Comparison of ENCODE assay signal across 11 mouse cellular contexts in genomic region chr6:54099659-54100058, GRCm38 (mm10).
DNase-seq lines count a peak whose midpoint lies in the region; ATAC-seq and TF ChIP-seq lines count a peak whose summit lies in the region.
"Had no signal": no experiment of that assay in that cellular context is flagged by ENCODE, and none has a peak within 500 bp of the region (broad histone marks: within the 10 kb centered on the region; RNA-seq: fewer than 3 reads in every experiment).

No protein-coding gene starts in this region.

- no peaks in the 10 kb centered on the region for H3K27me3 ChIP-seq in embryonic facial prominence, embryonic 14.5 days (replicated peaks; ENCODE audit: control insufficient read depth, insufficient read depth, low read length)
- H3K27me3 ChIP-seq in embryonic facial prominence, embryonic 10.5 days (replicated peaks; ENCODE audit: low read depth, poor library complexity, severe bottlenecking), result peaks cover 26% of the 10 kb centered on the region; the same call in 1 of the 2 replicates
- no peaks in the 10 kb centered on the region for H3K27me3 ChIP-seq in kidney, adult 2 months (replicated peaks; ENCODE audit: control insufficient read depth, insufficient read depth, low read length)
- no peaks in the 10 kb centered on the region for H3K27me3 ChIP-seq in kidney, embryonic 15.5 days
- no peaks in the 10 kb centered on the region for H3K27me3 ChIP-seq in forebrain, postnatal 0 days (ENCODE audit: insufficient read depth, low read length)

- H3K4me3 ChIP-seq in embryonic facial prominence, embryonic 14.5 days (ENCODE audit: low read depth, low read length), result no peak overlapping the region
- no peak overlapping the region for H3K4me3 ChIP-seq in embryonic facial prominence, embryonic 10.5 days
- no peak overlapping the region for H3K4me3 ChIP-seq in kidney, adult 2 months (ENCODE audit: insufficient read depth, low read depth, low read length)
- H3K4me3 ChIP-seq in kidney, embryonic 15.5 days (replicated peaks), result no peak overlapping the region
- no peak overlapping the region for H3K4me3 ChIP-seq in forebrain, postnatal 0 days (ENCODE audit: low read depth, low read length)

- H3K4me2 ChIP-seq in embryonic facial prominence, embryonic 14.5 days (ENCODE audit: low read depth, low read length), result no peak overlapping the region
- no peak overlapping the region for H3K4me2 ChIP-seq in kidney, embryonic 15.5 days
- H3K4me2 ChIP-seq in forebrain, postnatal 0 days (ENCODE audit: low read depth), result no peak overlapping the region

- no peaks in the 10 kb centered on the region for H3K9me3 ChIP-seq in embryonic facial prominence, embryonic 14.5 days (ENCODE audit: control insufficient read depth, low read length)
- H3K9me3 ChIP-seq in embryonic facial prominence, embryonic 10.5 days, result no peaks in the 10 kb centered on the region
- H3K9me3 ChIP-seq in kidney, embryonic 15.5 days (replicated peaks), result no peaks in the 10 kb centered on the region
- H3K9me3 ChIP-seq in forebrain, postnatal 0 days (ENCODE audit: low read length), result no peaks in the 10 kb centered on the region

- no peak overlapping the region for H3K27ac ChIP-seq in embryonic facial prominence, embryonic 14.5 days (replicated peaks; ENCODE audit: low read depth, low read length)
- H3K27ac ChIP-seq in embryonic facial prominence, embryonic 10.5 days (replicated peaks), result no peak overlapping the region
- no peak overlapping the region for H3K27ac ChIP-seq in kidney, adult 2 months (ENCODE audit: insufficient read depth, low read depth, low read length)
- H3K27ac ChIP-seq in kidney, embryonic 15.5 days, result no peak overlapping the region
- H3K27ac ChIP-seq in forebrain, postnatal 0 days (ENCODE audit: low read depth, low read length), result no peak overlapping the region

- no peak for TF ChIP-seq CTCF in kidney, adult 2 months (conservative IDR thresholded peaks at IDR 0.05; ENCODE audit: insufficient read depth, insufficient read length, low read depth, low read length)
- no peak for TF ChIP-seq CTCF in forebrain, postnatal 0 days (IDR thresholded peaks at IDR 0.05; ENCODE audit: low read depth)

- TF ChIP-seq POLR2A in kidney, adult 2 months (IDR thresholded peaks at IDR 0.05; ENCODE audit: low read depth, low read length), result no peak

- no peaks in the 10 kb centered on the region for H3K4me1 ChIP-seq in embryonic facial prominence, embryonic 14.5 days (ENCODE audit: control insufficient read depth, insufficient read depth, low read length)
- peaks cover 22% of the 10 kb centered on the region for H3K4me1 ChIP-seq in embryonic facial prominence, embryonic 10.5 days
- peaks cover 4% of the 10 kb centered on the region; the same call in 1 of the 2 replicates for H3K4me1 ChIP-seq in kidney, adult 2 months (ENCODE audit: control insufficient read depth, insufficient read depth, low read length)
- H3K4me1 ChIP-seq in kidney, embryonic 15.5 days, result peaks cover 23% of the 10 kb centered on the region
- H3K4me1 ChIP-seq in forebrain, postnatal 0 days (ENCODE audit: insufficient read depth), result no peaks in the 10 kb centered on the region

- intact Hi-C loops in left cerebral cortex, postnatal 14 days (cut with DNase I), result no loop called here

- H3K36me3 ChIP-seq in embryonic facial prominence, embryonic 14.5 days (ENCODE audit: control insufficient read depth, insufficient read depth, low read length), result no peaks in the 10 kb centered on the region
- no peaks in the 10 kb centered on the region for H3K36me3 ChIP-seq in embryonic facial prominence, embryonic 10.5 days (replicated peaks)
- H3K36me3 ChIP-seq in kidney, adult 2 months (ENCODE audit: control insufficient read depth, insufficient read depth, low read length), result no peaks in the 10 kb centered on the region
- H3K36me3 ChIP-seq in kidney, embryonic 15.5 days, result no peaks in the 10 kb centered on the region
- no peaks in the 10 kb centered on the region for H3K36me3 ChIP-seq in forebrain, postnatal 0 days (ENCODE audit: insufficient read depth)

- H3K9ac ChIP-seq in embryonic facial prominence, embryonic 14.5 days (ENCODE audit: low read depth, low read length), result no peak overlapping the region
- H3K9ac ChIP-seq in kidney, embryonic 15.5 days, result no peak overlapping the region
- no peak overlapping the region for H3K9ac ChIP-seq in forebrain, postnatal 0 days

- 45% methylated on average over 6 of the region's 6 CpGs for WGBS in embryonic facial prominence, embryonic 14.5 days
- WGBS in embryonic facial prominence, embryonic 10.5 days, result 88% methylated on average over 6 of the region's 6 CpGs
- WGBS in kidney, adult 2 months, result 25% methylated on average over 6 of the region's 6 CpGs
- WGBS in kidney, embryonic 15.5 days, result 38% methylated on average over 6 of the region's 6 CpGs
- 33% methylated on average over 6 of the region's 6 CpGs for WGBS in forebrain, postnatal 0 days

- DNase-seq in embryonic facial prominence, embryonic 14.5 days (ENCODE audit: low spot score), result peak; percentile 65
- no peak for DNase-seq in embryonic facial prominence, embryonic 10.5 days (ENCODE audit: low spot score)
- DNase-seq in kidney, adult 2 months, result peak; percentile 72
- DNase-seq in kidney, adult 8-10 months, result peak; percentile 54 to 55
- DNase-seq in lung, postnatal 10 days, result peak; percentile 55
- DNase-seq in forebrain, postnatal 0 days, result no peak
- no peak for DNase-seq in left cerebral cortex, postnatal 14 days (ENCODE audit: low spot score in 2 of 2)
- DNase-seq: gastrocnemius, postnatal 14 days; left cerebral cortex, postnatal 4 days; right cerebral cortex, postnatal 14 days had no signal

- ATAC-seq in embryonic facial prominence, embryonic 14.5 days (ENCODE audit: low read depth), result no peak
- ATAC-seq in kidney, embryonic 15.5 days (replicated peaks; ENCODE audit: low FRiP score), result no peak
- ATAC-seq in forebrain, postnatal 0 days, result no peak

Comparison
In these comparisons a context has a peak if more than half of its experiments do, and no peak if none do; other contexts are left out.
1. DNase-seq: peak in embryonic facial prominence, embryonic 14.5 days (single experiment), kidney, adult 2 months (single experiment), kidney, adult 8-10 months (2 of 2) and lung, postnatal 10 days (single experiment); none in embryonic facial prominence, embryonic 10.5 days (single experiment), forebrain, postnatal 0 days (single experiment) and left cerebral cortex, postnatal 14 days (0 of 2).